Mouse (Mus musculus) neural tube, embryonic 14.5 days (tissue): ENCODE results near the gene Nicn1. TPM values are rescaled to one million over a fixed set of nuclear protein-coding genes. Genes with fewer than 3 reads are reported as not detected.

Experiments
- ATAC-seq: fragments of 200-750 bp; cut with Nextera tagmentation; 2 replicates; pipeline ENCODE4 v1.8.0; 2017; ENCODE audit warnings: low read depth, mild to moderate bottlenecking, moderate TSS enrichment, moderate library complexity
- H3K27ac ChIP-seq: fragments of 300-500 bp; sonication (generic); 2 replicates; pipeline ENCODE4 v1.5.1; 2014; ENCODE audit warnings: low read depth, mild to moderate bottlenecking, control low read depth, low read length, moderate library complexity, mixed read lengths
- H3K27me3 ChIP-seq: fragments of 300-500 bp; sonication (generic); 2 replicates; pipeline ENCODE4 v1.6.1; 2014; ENCODE audit warnings: low read length; ENCODE audit not compliant: control insufficient read depth, insufficient read depth
- H3K36me3 ChIP-seq: fragments of 300-500 bp; sonication (generic); 2 replicates; pipeline ENCODE4 v1.6.1; 2014; ENCODE audit warnings: low read length, mixed read lengths; ENCODE audit not compliant: control insufficient read depth, insufficient read depth
- H3K4me1 ChIP-seq: fragments of 300-500 bp; sonication (generic); 2 replicates; pipeline ENCODE4 v1.6.1; 2014; ENCODE audit warnings: low read length; ENCODE audit not compliant: control insufficient read depth, insufficient read depth
- H3K4me2 ChIP-seq: fragments of 300-500 bp; sonication (generic); 2 replicates; pipeline ENCODE4 v1.6.1; 2014; ENCODE audit warnings: mild to moderate bottlenecking, low read depth, low read length, control low read depth
- H3K4me3 ChIP-seq: fragments of 300-500 bp; sonication (generic); 2 replicates; pipeline ENCODE4 v1.5.1; 2014; ENCODE audit warnings: low read depth, low read length, control low read depth, mixed read lengths
- H3K9ac ChIP-seq: fragments of 300-500 bp; sonication (generic); replicated peaks from 2 replicates; pipeline ENCODE4 v1.6.1; 2014; ENCODE audit warnings: low read depth, mild to moderate bottlenecking, control low read depth, low read length, mixed read lengths
- H3K9me3 ChIP-seq: fragments of 300-500 bp; sonication (generic); 2 replicates; pipeline ENCODE4 v1.6.1; 2016; ENCODE audit warnings: low read length; ENCODE audit not compliant: control insufficient read depth
- WGBS: fragments of 180-500 bp; shearing (Covaris S2); extraction: QIAGEN DNeasy Blood & Tissue Kit; methylation state at CpG from one replicate; pipeline ENCODE4 v1.1.7; 2014; 5-methylcytosine and 5-hydroxymethylcytosine counted together
- polyA plus RNA-seq: library from polyadenylated mRNA; unstranded; fragments of >200 nt; fragmentation: Nextera tagmentation; extraction: Ambion mirVana; gene quantifications from 2 replicates; pipeline ENCODE4 v1.2.1, GENCODE M21; 2014

Nicn1 gene
- polyA plus RNA-seq, 1 experiment from 2014 or later, result 165 TPM

- H3K27ac ChIP-seq, result no peak overlapping the region
- peak overlapping the region; percentile 64 for H3K4me2 ChIP-seq
- H3K9me3 ChIP-seq, result no peaks in the 10 kb centered on the region
- WGBS, result 69% methylated on average over 10 of the region's 10 CpGs
- peak overlapping the region; percentile 89; the same call in 1 of the 2 replicates for H3K9ac ChIP-seq
- 0 out of 2 replicates have a peak, but pooled peaks cover 3% of the 10 kb centered on the region for H3K36me3 ChIP-seq
- peak overlapping the region; percentile 74 for H3K4me3 ChIP-seq
- peaks cover 15% of the 10 kb centered on the region for H3K4me1 ChIP-seq
- no peaks in the 10 kb centered on the region for H3K27me3 ChIP-seq
- no peak for ATAC-seq
Observed at GRCm38 (mm10) chr9:108340258-108341138, 50.3 kb downstream of the Nicn1 start.

GRCm38 (mm10) chr9:108341139-108341475, 50.9 kb downstream of the Nicn1 start:
- Histone ChIP-seq H3K27ac (no peak overlapping the region), H3K4me1 (peaks cover 19% of the 10 kb centered on the region), H3K4me3 (no peak overlapping the region), H3K9me3 (no peaks in the 10 kb centered on the region), H3K9ac (no peak overlapping the region), H3K36me3 (0 out of 2 replicates have a peak, but pooled peaks cover 2% of the 10 kb centered on the region), H3K27me3 (no peaks in the 10 kb centered on the region), H3K4me2 (0 out of 2 replicates have a peak overlapping the region, but pooled peaks have one; percentile 64)
- 87% methylated on average over 5 of the region's 5 CpGs for WGBS
- no peak for ATAC-seq

- no peak for ATAC-seq
- Histone ChIP-seq H3K36me3 (no peaks in the 10 kb centered on the region), H3K4me1 (peaks cover 20% of the 10 kb centered on the region), H3K9me3 (no peaks in the 10 kb centered on the region), H3K27me3 (no peaks in the 10 kb centered on the region), H3K4me3 (no peak overlapping the region), H3K9ac (no peak overlapping the region), H3K4me2 (no peak overlapping the region), H3K27ac (no peak overlapping the region)
Observed at GRCm38 (mm10) chr9:108341801-108342200, 51.6 kb downstream of the Nicn1 start.

GRCm38 (mm10) chr9:108342301-108342831, 52.1 kb downstream of the Nicn1 start:
- Histone ChIP-seq H3K9ac (no peak overlapping the region), H3K9me3 (no peaks in the 10 kb centered on the region), H3K4me3 (no peak overlapping the region), H3K4me1 (peaks cover 20% of the 10 kb centered on the region), H3K4me2 (no peak overlapping the region), H3K27ac (no peak overlapping the region), H3K36me3 (no peaks in the 10 kb centered on the region), H3K27me3 (no peaks in the 10 kb centered on the region)
- WGBS, result 46% methylated on average over 5 of the region's 5 CpGs
- ATAC-seq, result no peak

- WGBS, result 90% methylated on average over 3 of the region's 3 CpGs
- Histone ChIP-seq H3K27me3 (no peaks in the 10 kb centered on the region), H3K36me3 (no peaks in the 10 kb centered on the region), H3K4me2 (no peak overlapping the region), H3K27ac (no peak overlapping the region), H3K9me3 (no peaks in the 10 kb centered on the region), H3K9ac (no peak overlapping the region), H3K4me3 (no peak overlapping the region), H3K4me1 (peaks cover 21% of the 10 kb centered on the region)
- ATAC-seq, result no peak
Observed at GRCm38 (mm10) chr9:108343331-108343730, 53.1 kb downstream of the Nicn1 start.

GRCm38 (mm10) chr9:108343835-108344234, 53.6 kb downstream of the Nicn1 start:
- Histone ChIP-seq H3K9ac (no peak overlapping the region), H3K4me2 (no peak overlapping the region), H3K27me3 (no peaks in the 10 kb centered on the region), H3K36me3 (no peaks in the 10 kb centered on the region), H3K4me1 (peaks cover 21% of the 10 kb centered on the region), H3K9me3 (no peaks in the 10 kb centered on the region), H3K4me3 (no peak overlapping the region), H3K27ac (no peak overlapping the region)
- no peak for ATAC-seq
- 87% methylated on average over 1 of the region's 1 CpGs for WGBS

GRCm38 (mm10) chr9:108344471-108344870, 54.2 kb downstream of the Nicn1 start:
- ATAC-seq, result no peak
- H3K9ac ChIP-seq, result no peak overlapping the region
- WGBS, result 85% methylated on average over 4 of the region's 4 CpGs

More at GRCm38 (mm10) chr9:108344471-108344870, 54.2 kb downstream of the Nicn1 start:
- H3K36me3 ChIP-seq, result no peaks in the 10 kb centered on the region
- no peak overlapping the region for H3K4me3 ChIP-seq
- H3K9me3 ChIP-seq, result no peaks in the 10 kb centered on the region
- H3K27me3 ChIP-seq, result no peaks in the 10 kb centered on the region
- H3K4me1 ChIP-seq, result peaks cover 24% of the 10 kb centered on the region
- no peak overlapping the region for H3K27ac ChIP-seq
- no peak overlapping the region for H3K4me2 ChIP-seq

Other genes starting within 250 kb of the Nicn1 start
- gene Gmppb, start 241.2 kb upstream of the Nicn1 start, polyA plus RNA-seq, result 19.5 and 21.2 TPM in 2 replicates
- 2.8 and 3.5 TPM in 2 replicates for gene Amigo3, start 237.3 kb upstream of the Nicn1 start, polyA plus RNA-seq
- gene Mst1, start 210.0 kb upstream of the Nicn1 start, polyA plus RNA-seq, result 0.08 TPM in 1 of 2 replicates, not detected in the other
- gene Rnf123, start 207.1 kb upstream of the Nicn1 start, polyA plus RNA-seq, result 47.7 and 55.7 TPM in 2 replicates
- 47.9 and 51.7 TPM in 2 replicates for gene Apeh, start 195.8 kb upstream of the Nicn1 start, polyA plus RNA-seq
- gene Bsn, start 100.0 kb upstream of the Nicn1 start, polyA plus RNA-seq, result 16.0 and 17.9 TPM in 2 replicates
- gene Dag1, start 26.5 kb upstream of the Nicn1 start, polyA plus RNA-seq, result 58.6 and 74.6 TPM in 2 replicates
- 24.7 and 27.9 TPM in 2 replicates for gene Amt, start 6.4 kb downstream of the Nicn1 start, polyA plus RNA-seq
- 151 and 173 TPM in 2 replicates for gene Rhoa, start 15.7 kb downstream of the Nicn1 start, polyA plus RNA-seq
- gene Tcta, start 15.7 kb downstream of the Nicn1 start, polyA plus RNA-seq, result 55.2 and 60.8 TPM in 2 replicates
- 463 and 504 TPM in 2 replicates for gene Gpx1, start 48.5 kb downstream of the Nicn1 start, polyA plus RNA-seq
- 130 and 149 TPM in 2 replicates for gene Usp4, start 57.4 kb downstream of the Nicn1 start, polyA plus RNA-seq
- 2.1 and 2.5 TPM in 2 replicates for gene 1700102P08Rik, start 102.4 kb downstream of the Nicn1 start, polyA plus RNA-seq
- 1.7 and 1.8 TPM in 2 replicates for gene Ccdc36, start 138.1 kb downstream of the Nicn1 start, polyA plus RNA-seq
- gene BC048562, start 146.1 kb downstream of the Nicn1 start, polyA plus RNA-seq, result not detected in 2 replicates
- 50.4 and 55.1 TPM in 2 replicates for gene Ccdc71, start 170.1 kb downstream of the Nicn1 start, polyA plus RNA-seq
- 49.8 and 63.3 TPM in 2 replicates for gene Klhdc8b, start 171.2 kb downstream of the Nicn1 start, polyA plus RNA-seq
- gene Lamb2, start 189.3 kb downstream of the Nicn1 start, polyA plus RNA-seq, result 8.3 and 15.3 TPM in 2 replicates
- 66.1 and 73.0 TPM in 2 replicates for gene Usp19, start 200.2 kb downstream of the Nicn1 start, polyA plus RNA-seq
- gene Qars, start 217.3 kb downstream of the Nicn1 start, polyA plus RNA-seq, result 69.3 and 75.6 TPM in 2 replicates
- 122 and 138 TPM in 2 replicates for gene Qrich1, start 226.4 kb downstream of the Nicn1 start, polyA plus RNA-seq